Mouse (Mus musculus) forebrain, postnatal 0 days (tissue): Measurements from ENCODE around the gene Ugt1a7c. TPM values are rescaled to one million over a fixed set of nuclear protein-coding genes. Genes with fewer than 3 reads are reported as not detected.

Experiments
- ATAC-seq: fragments of 200-750 bp; cut with Nextera tagmentation; 2 replicates; pipeline ENCODE4 v1.8.0; 2017; ENCODE audit warnings: mild to moderate bottlenecking, moderate library complexity
- DNase-seq: peaks from one replicate; pipeline ENCODE4 v3.0.0-alpha.2; 2015
- H3K27ac ChIP-seq: fragments of 300-500 bp; sonication (generic); 2 replicates; pipeline ENCODE4 v1.5.1; 2014; ENCODE audit warnings: low read depth, mild to moderate bottlenecking, antibody characterized with exemption, low read length, moderate library complexity, mixed read lengths
- H3K27me3 ChIP-seq: fragments of 300-500 bp; sonication (generic); 2 replicates; pipeline ENCODE4 v1.6.1; 2014; ENCODE audit warnings: mild to moderate bottlenecking, low read length, mixed read lengths; ENCODE audit not compliant: insufficient read depth
- H3K36me3 ChIP-seq: fragments of 300-500 bp; sonication (generic); 2 replicates; pipeline ENCODE4 v1.6.1; 2014; ENCODE audit warnings: mild to moderate bottlenecking, moderate library complexity; ENCODE audit not compliant: insufficient read depth
- H3K4me1 ChIP-seq: fragments of 300-500 bp; sonication (generic); 2 replicates; pipeline ENCODE4 v1.6.1; 2014; ENCODE audit warnings: antibody characterized with exemption; ENCODE audit not compliant: insufficient read depth
- H3K4me2 ChIP-seq: fragments of 300-500 bp; sonication (generic); 2 replicates; pipeline ENCODE4 v1.6.1; 2014; ENCODE audit warnings: low read depth, mild to moderate bottlenecking, moderate library complexity
- H3K4me3 ChIP-seq: fragments of 300-500 bp; sonication (generic); 2 replicates; pipeline ENCODE4 v1.5.1; 2014; ENCODE audit warnings: low read depth, low read length, mixed read lengths
- H3K9ac ChIP-seq: fragments of 300-500 bp; sonication (generic); 2 replicates; pipeline ENCODE4 v1.6.1; 2014; ENCODE audit warnings: mild to moderate bottlenecking
- H3K9me3 ChIP-seq: fragments of 300-500 bp; sonication (generic); 2 replicates; pipeline ENCODE4 v1.6.1; 2016; ENCODE audit warnings: low read length
- CTCF ChIP-seq: sonication (generic); IDR thresholded peaks from 2 replicates; pipeline ENCODE4 v1.5.1; 2016; ENCODE audit warnings: antibody characterized with exemption, control low read depth, low read depth
- WGBS: fragments of 180-500 bp; shearing (Covaris S2); extraction: QIAGEN DNeasy Blood & Tissue Kit; methylation state at CpG from one replicate; pipeline ENCODE4 v1.1.7; 2014; 5-methylcytosine and 5-hydroxymethylcytosine counted together
- polyA plus RNA-seq: library from polyadenylated mRNA; unstranded; fragments of >200 nt; fragmentation: Nextera tagmentation; extraction: Ambion mirVana; gene quantifications from 2 replicates; pipeline ENCODE4 v1.2.1, GENCODE M21; 2015
- total RNA-seq: library from RNA; depleted of rRNA; stranded (reverse); fragments of >200 nt; gene quantifications from 2 replicates; pipeline ENCODE4 v1.2.3, GENCODE M21; 2014

Ugt1a7c gene
- total and polyA plus RNA-seq, 2 experiments from 2014 or later, result 1.7 to 1.9 TPM

GRCm38 (mm10) chr1:88234248-88234610 lies 139.4 kb downstream of the Ugt1a7c start:
- H3K9me3 ChIP-seq, result peaks cover 98% of the 10 kb centered on the region
- no peak for TF ChIP-seq CTCF
- no peaks in the 10 kb centered on the region for H3K4me1 ChIP-seq
- H3K27me3 ChIP-seq, result no peaks in the 10 kb centered on the region
- H3K36me3 ChIP-seq, result no peaks in the 10 kb centered on the region
- no peak overlapping the region for H3K27ac ChIP-seq
- H3K4me3 ChIP-seq, result no peak overlapping the region
- H3K4me2 ChIP-seq, result no peak overlapping the region
- 64% methylated on average over 4 of the region's 4 CpGs for WGBS
- no peak overlapping the region for H3K9ac ChIP-seq
- ATAC-seq (no peak), DNase-seq (no peak)

- ATAC-seq (no peak), DNase-seq (no peak)
- H3K27me3 ChIP-seq, result no peaks in the 10 kb centered on the region
- no peak overlapping the region for H3K9ac ChIP-seq
- no peak overlapping the region for H3K27ac ChIP-seq
- no peak overlapping the region for H3K4me3 ChIP-seq
- TF ChIP-seq CTCF, result no peak
- H3K4me1 ChIP-seq, result no peaks in the 10 kb centered on the region
- H3K36me3 ChIP-seq, result no peaks in the 10 kb centered on the region
- WGBS, result 48% methylated on average over 5 of the region's 5 CpGs
- peaks cover 98% of the 10 kb centered on the region for H3K9me3 ChIP-seq
- H3K4me2 ChIP-seq, result no peak overlapping the region
Measured at GRCm38 (mm10) chr1:88234646-88235045, 139.8 kb downstream of the Ugt1a7c start.

GRCm38 (mm10) chr1:88235046-88235893 lies 140.4 kb downstream of the Ugt1a7c start:
- Histone ChIP-seq H3K4me3 (no peak overlapping the region), H3K4me2 (no peak overlapping the region), H3K27me3 (no peaks in the 10 kb centered on the region), H3K36me3 (no peaks in the 10 kb centered on the region), H3K9me3 (peaks cover 98% of the 10 kb centered on the region), H3K27ac (no peak overlapping the region), H3K9ac (no peak overlapping the region), H3K4me1 (no peaks in the 10 kb centered on the region)
- DNase-seq (no peak), ATAC-seq (no peak)
- TF ChIP-seq CTCF, result no peak
- WGBS, result 64% methylated on average over 11 of the region's 11 CpGs

GRCm38 (mm10) chr1:88235894-88236415 lies 141.1 kb downstream of the Ugt1a7c start:
- DNase-seq (no peak), ATAC-seq (no peak)
- Histone ChIP-seq H3K9me3 (peaks cover 98% of the 10 kb centered on the region), H3K4me2 (no peak overlapping the region), H3K4me1 (no peaks in the 10 kb centered on the region), H3K9ac (no peak overlapping the region), H3K4me3 (no peak overlapping the region), H3K27ac (no peak overlapping the region), H3K36me3 (no peaks in the 10 kb centered on the region), H3K27me3 (no peaks in the 10 kb centered on the region)
- WGBS, result 60% methylated on average over 4 of the region's 4 CpGs
- no peak for TF ChIP-seq CTCF

- no peaks in the 10 kb centered on the region for H3K27me3 ChIP-seq
- H3K27ac ChIP-seq, result no peak overlapping the region
- peaks cover 98% of the 10 kb centered on the region for H3K9me3 ChIP-seq
- ATAC-seq (no peak), DNase-seq (no peak)
- H3K4me3 ChIP-seq, result no peak overlapping the region
- H3K4me2 ChIP-seq, result no peak overlapping the region
- H3K9ac ChIP-seq, result no peak overlapping the region
- TF ChIP-seq CTCF, result no peak
- no peaks in the 10 kb centered on the region for H3K4me1 ChIP-seq
- H3K36me3 ChIP-seq, result no peaks in the 10 kb centered on the region
- WGBS, result 79% methylated on average over 5 of the region's 5 CpGs
Measured at GRCm38 (mm10) chr1:88237311-88237710, 142.4 kb downstream of the Ugt1a7c start.

- H3K9me3 ChIP-seq, result peaks cover 97% of the 10 kb centered on the region
- H3K4me3 ChIP-seq, result no peak overlapping the region
- H3K4me1 ChIP-seq, result no peaks in the 10 kb centered on the region
- no peak overlapping the region for H3K27ac ChIP-seq
- TF ChIP-seq CTCF, result no peak
- WGBS, result 81% methylated on average over 6 of the region's 6 CpGs
- H3K9ac ChIP-seq, result no peak overlapping the region
- DNase-seq (no peak), ATAC-seq (no peak)
- no peaks in the 10 kb centered on the region for H3K27me3 ChIP-seq
- no peaks in the 10 kb centered on the region for H3K36me3 ChIP-seq
- no peak overlapping the region for H3K4me2 ChIP-seq
Measured at GRCm38 (mm10) chr1:88238771-88239170, 143.9 kb downstream of the Ugt1a7c start.

GRCm38 (mm10) chr1:88240072-88240471 lies 145.2 kb downstream of the Ugt1a7c start:
- no peak for ATAC-seq
- H3K9ac ChIP-seq, result no peak overlapping the region
- no peak overlapping the region for H3K4me3 ChIP-seq
- no peaks in the 10 kb centered on the region for H3K4me1 ChIP-seq
- no peak overlapping the region for H3K27ac ChIP-seq
- TF ChIP-seq CTCF, result no peak
- 75% methylated on average over 5 of the region's 5 CpGs for WGBS
- no peaks in the 10 kb centered on the region for H3K36me3 ChIP-seq
- no peak for DNase-seq
- no peaks in the 10 kb centered on the region for H3K27me3 ChIP-seq
- H3K9me3 ChIP-seq, result peaks cover 97% of the 10 kb centered on the region
- H3K4me2 ChIP-seq, result no peak overlapping the region
